Mouse (Mus musculus) embryonic fibroblast, embryonic 13.5 days (primary cell): ENCODE measurements around the gene Rrp12.

Experiments
- CTCF ChIP-seq: IDR thresholded peaks from 2 replicates; pipeline ENCODE4 v1.5.1; 2011; ENCODE audit warnings: mild to moderate bottlenecking, control low read depth, low read length, moderate library complexity, borderline replicate concordance; ENCODE audit not compliant: insufficient read depth
- POLR2A ChIP-seq: IDR thresholded peaks from 2 replicates; pipeline ENCODE4 v1.6.1; 2011; ENCODE audit warnings: low read depth, mild to moderate bottlenecking, control low read depth, low read length, moderate library complexity

- TF ChIP-seq CTCF (no peak), POLR2A (no peak)
Measured at GRCm38 (mm10) chr19:41874356-41874755, 21.6 kb downstream of the Rrp12 start.
